Mouse (Mus musculus): ENCODE results near the gene Cipc.

The Cipc gene

DNA sequence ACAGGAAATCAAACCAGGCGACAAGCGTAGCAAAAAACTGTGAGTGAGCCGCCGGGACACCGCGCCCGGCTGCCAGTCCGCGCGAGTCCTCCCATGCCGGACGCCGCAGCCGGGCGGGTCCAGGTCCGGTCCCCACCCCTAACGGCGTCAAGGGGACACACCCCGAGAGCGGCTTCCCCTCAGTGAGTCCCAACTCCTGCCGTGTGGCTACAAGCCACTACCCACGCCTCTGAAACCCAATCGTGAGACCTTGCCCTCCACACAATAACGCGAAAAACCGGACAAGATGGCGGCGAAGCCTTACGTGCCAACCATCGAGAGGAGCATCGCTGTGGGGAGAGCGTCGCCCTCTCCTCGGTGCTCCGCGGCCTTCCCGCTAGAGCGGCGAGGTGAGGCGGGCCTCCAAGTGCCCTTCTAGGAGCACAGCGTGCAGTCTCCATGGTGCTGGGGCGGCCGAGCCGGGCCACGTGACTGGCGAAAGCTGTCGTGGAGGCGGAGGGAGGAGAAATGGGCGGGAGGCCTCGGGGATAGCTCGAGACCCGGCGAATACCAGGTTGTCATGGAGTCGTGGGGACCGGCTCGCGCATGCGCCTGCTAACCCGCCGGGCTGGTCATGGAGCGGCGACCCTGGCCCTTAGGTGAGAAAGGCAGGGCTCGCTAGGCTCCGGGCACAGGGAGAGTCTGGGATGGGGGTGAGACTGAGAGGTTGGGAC, at the start of gene Cipc:
Gene Cipc, plus strand, starts transcription at position 182 of the 713 bp plus-strand sequence.
- DNase-seq (ENCODE audit: low spot score in 2 of 2): peak; percentile 98 to 99

GRCm38 (mm10) chr12:86897769-86898273, 49.0 kb upstream of the Cipc start:
- no peak for DNase-seq (ENCODE audit: low spot score in 2 of 2)

- no peak for DNase-seq (ENCODE audit: low spot score in 2 of 2)
Observed at GRCm38 (mm10) chr12:86898448-86898847, 48.4 kb upstream of the Cipc start.

- DNase-seq (ENCODE audit: low spot score in 2 of 2): no peak
Observed at GRCm38 (mm10) chr12:86899461-86900179, 47.2 kb upstream of the Cipc start.

- DNase-seq (ENCODE audit: low spot score in 2 of 2): no peak
Observed at GRCm38 (mm10) chr12:86903828-86904806, 42.7 kb upstream of the Cipc start.

- DNase-seq (ENCODE audit: low spot score in 2 of 2): peak; percentile 40 to 59
Observed at GRCm38 (mm10) chr12:86905203-86905602, 41.6 kb upstream of the Cipc start.

DNA sequence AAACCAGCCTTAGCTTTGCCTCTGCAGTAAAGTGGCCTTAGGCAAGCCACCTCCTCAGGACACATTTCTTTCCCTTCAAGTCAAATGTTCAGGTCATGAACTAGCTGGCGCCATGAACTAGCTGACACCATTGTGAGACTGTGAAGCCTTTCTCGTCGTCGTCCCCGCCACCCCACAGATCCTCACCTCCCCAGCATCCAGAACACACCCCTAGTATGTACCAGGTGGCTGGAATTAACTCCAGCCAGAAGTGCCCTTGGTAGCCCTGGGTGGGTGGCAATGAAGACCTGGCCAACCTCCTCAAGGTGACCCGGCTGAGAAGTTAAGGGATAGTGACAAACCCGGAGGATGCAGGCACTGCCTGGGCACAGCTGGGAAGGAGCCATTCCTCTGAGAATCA, 41.0 kb upstream of the Cipc start:
- DNase-seq (ENCODE audit: low spot score in 2 of 2): no peak

DNA sequence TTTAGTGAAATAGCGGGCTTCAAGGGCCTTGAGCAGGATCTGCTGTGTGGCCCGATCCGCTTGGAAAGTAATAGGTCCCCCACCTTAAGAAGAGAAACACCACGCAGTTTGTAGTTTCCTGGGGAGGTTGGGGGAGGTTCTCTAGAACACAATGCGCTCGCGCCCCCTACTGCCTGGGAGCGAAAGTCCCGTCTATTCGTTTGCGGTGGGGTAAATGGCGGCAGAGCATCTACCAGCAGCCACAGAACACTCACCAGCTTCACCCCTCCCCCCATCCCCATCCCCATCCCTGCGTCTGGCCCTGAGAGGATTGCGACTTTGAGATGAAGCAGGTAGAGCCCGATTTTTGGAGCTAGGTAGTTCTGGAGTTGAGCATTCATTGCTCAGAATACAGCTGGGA, 40.4 kb upstream of the Cipc start:
- peak; percentile 80 to 86 for DNase-seq (ENCODE audit: low spot score in 2 of 2)

DNA sequence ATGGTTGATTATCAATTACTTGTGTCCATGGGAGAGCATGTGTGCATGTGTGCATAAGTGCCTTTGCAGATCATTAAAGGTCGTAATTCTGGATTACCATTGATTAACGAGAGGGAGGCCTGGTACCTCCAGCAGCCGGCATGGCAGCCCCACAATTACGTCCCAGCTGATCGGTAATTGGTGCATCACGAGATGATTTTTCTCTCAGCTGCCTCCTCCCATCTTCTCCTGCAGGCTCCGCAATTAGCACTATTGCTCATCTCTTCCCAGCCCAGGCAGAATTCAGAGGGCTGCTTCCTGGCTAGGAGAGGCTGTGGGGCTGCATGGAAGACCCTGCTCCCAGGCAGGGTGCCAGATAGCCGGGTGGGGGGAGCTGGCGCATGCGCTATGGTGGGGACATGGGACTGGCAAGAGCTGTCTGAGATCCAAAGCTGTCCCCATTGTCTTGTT, 35.3 kb upstream of the Cipc start:
- DNase-seq (ENCODE audit: low spot score in 2 of 2): no peak

DNA sequence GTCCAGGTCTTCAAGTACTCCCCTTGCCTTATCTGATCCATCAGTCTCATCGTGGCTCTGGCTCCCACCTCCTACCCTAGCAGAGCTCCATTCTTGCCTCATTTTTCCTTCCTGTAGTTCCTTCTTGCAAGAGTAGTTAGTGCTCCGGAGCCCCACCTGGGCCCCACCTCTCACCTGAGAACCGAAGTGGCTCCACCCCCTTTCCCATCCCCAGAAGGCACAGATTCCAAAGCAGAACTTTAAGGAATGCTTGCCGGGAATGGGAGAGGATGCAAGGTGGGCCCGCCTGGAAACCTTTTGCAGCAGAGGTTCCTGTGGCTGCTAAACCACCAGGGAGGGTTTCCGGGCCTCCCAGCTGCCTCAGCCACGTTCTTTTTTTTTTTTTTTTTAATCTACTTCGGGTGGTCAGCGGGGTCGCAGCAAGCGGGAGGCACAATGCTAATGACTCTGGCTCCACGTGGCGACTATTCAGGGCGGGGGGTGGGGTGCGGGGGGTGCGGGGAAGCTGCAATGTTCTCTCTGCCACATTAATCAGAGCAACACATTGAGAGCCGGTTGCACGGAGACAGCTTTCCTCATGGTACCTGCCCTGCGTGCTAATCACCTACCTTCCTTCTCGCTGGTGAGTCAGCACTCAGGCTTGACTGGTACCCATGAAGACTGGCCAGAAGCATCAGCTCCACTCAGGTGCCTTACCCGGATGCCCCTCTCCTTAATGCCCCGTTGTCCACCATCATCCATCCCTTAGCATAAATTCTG, 34.3 kb upstream of the Cipc start:
- no peak for DNase-seq (ENCODE audit: low spot score in 2 of 2)

DNA sequence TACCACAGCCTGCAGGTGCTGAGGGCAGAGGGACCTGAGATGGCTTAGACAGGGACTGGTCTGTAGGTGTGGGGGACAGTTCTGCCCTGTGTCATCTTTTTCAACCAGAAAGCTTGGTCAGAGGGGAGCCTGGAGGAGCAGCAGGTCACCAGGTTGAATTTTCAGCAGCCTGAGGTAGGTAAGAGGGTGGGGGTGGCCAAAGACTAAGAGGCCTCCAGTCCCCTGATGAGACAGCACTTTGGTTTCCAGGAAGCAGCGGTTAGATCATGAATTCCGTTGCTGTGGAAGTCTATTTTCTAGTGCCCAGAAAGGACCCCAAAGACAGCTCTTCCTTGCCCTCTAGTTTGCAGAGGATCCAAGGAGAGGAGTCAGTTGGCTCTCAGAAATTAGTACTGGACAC, 32.5 kb upstream of the Cipc start:
- DNase-seq (ENCODE audit: low spot score in 2 of 2): no peak

- DNase-seq (ENCODE audit: low spot score in 2 of 2): no peak
Observed at GRCm38 (mm10) chr12:86914756-86915155, 32.1 kb upstream of the Cipc start.

DNA sequence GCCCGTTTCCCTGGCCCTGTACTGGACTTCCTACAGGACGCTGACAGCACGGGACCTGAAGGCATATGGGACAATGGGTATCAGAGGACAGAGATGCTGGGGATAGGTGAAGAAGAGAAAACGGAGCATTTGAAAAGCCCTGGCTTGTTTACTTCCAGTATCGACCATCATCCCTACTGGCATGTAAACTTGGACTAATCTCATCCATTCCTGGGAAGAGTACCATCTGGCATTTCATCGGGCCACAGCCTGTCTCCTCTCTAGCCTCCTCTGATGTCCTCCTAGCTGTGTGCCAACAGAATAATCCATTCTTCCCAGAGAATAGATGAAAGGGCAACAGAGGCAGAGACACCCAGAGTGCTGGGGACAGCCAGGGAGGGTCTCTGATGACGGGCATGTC, 31.2 kb upstream of the Cipc start:
- DNase-seq (ENCODE audit: low spot score in 2 of 2): no peak

GRCm38 (mm10) chr12:86916796-86917573, 29.9 kb upstream of the Cipc start:
- no peak for DNase-seq (ENCODE audit: low spot score in 2 of 2)

DNA sequence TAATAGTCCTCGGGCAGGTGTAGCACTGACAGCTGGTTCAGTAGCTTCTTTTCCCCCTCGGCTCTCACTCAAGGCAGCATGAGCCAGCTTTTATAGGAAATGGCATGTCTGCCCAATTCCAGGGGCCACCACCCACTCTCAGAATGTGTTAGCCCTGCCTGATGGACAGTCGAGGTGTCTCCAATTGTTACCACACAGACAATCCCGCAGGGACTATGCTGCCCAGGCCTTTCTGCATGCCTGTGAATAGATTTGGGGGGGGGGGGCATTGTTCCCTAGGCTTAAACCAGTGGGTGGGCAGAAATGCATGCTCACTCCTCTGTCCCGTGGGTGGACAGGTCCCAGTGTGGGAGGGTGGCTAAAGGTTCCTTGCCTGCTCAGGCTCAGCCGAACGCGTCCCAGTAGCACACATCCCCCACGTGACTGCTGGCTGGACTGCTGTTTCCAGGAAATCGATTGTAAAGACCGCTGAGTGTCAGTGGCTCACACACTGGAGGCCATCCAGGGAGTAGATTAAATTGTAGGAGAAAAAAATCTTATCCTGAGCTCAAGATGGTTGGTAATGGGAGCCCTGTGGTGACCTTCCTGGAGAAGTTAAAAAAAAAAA, 28.4 kb upstream of the Cipc start:
- DNase-seq (ENCODE audit: low spot score in 2 of 2): no peak

- no peak for DNase-seq (ENCODE audit: low spot score in 2 of 2)
Observed at GRCm38 (mm10) chr12:86918983-86919722, 27.7 kb upstream of the Cipc start.

- peak; percentile 59 to 62 for DNase-seq (ENCODE audit: low spot score in 2 of 2)
Observed at GRCm38 (mm10) chr12:86923837-86924236, 23.0 kb upstream of the Cipc start.

- DNase-seq (ENCODE audit: low spot score in 2 of 2): no peak
Observed at GRCm38 (mm10) chr12:86930934-86931729, 15.7 kb upstream of the Cipc start.

Data from spleen, postnatal 36 days (tissue).